Mouse (Mus musculus) forebrain, embryonic 14.5 days (tissue): ENCODE measurements around the gene Bag3. TPM values are rescaled to one million over a fixed set of nuclear protein-coding genes. Genes with fewer than 3 reads are reported as not detected.

Experiments used
- ATAC-seq: fragments of 200-750 bp; cut with Nextera tagmentation; 2 replicates; pipeline ENCODE4 v1.8.0; 2017; ENCODE audit warnings: mild to moderate bottlenecking, moderate library complexity
- DNase-seq: peaks from one replicate; pipeline ENCODE4 v3.0.0-alpha.2; 2015; ENCODE audit warnings: low spot score
- H3K27ac ChIP-seq: fragments of 300-500 bp; sonication (generic); 2 replicates; pipeline ENCODE4 v1.5.1; 2014; ENCODE audit warnings: low read depth, mild to moderate bottlenecking, control low read depth, low read length, moderate library complexity
- H3K27me3 ChIP-seq: fragments of 300-500 bp; sonication (generic); replicated peaks from 2 replicates; pipeline ENCODE4 v1.6.1; 2014; ENCODE audit warnings: low read length, control low read depth, mixed read lengths; ENCODE audit not compliant: control insufficient read depth, insufficient read depth
- H3K36me3 ChIP-seq: fragments of 300-500 bp; sonication (generic); 2 replicates; pipeline ENCODE4 v1.6.1; 2014; ENCODE audit warnings: low read length, control low read depth; ENCODE audit not compliant: control insufficient read depth, insufficient read depth
- H3K4me1 ChIP-seq: fragments of 300-500 bp; sonication (generic); 2 replicates; pipeline ENCODE4 v1.6.1; 2014; ENCODE audit warnings: antibody characterized with exemption, low read length, control low read depth; ENCODE audit not compliant: control insufficient read depth, insufficient read depth
- H3K4me2 ChIP-seq: fragments of 300-500 bp; sonication (generic); 2 replicates; pipeline ENCODE4 v1.6.1; 2014; ENCODE audit warnings: mild to moderate bottlenecking, control low read depth, low read length
- H3K4me3 ChIP-seq: fragments of 300-500 bp; sonication (generic); 2 replicates; pipeline ENCODE4 v1.5.1; 2014; ENCODE audit warnings: low read depth, low read length, control low read depth
- H3K9ac ChIP-seq: fragments of 300-500 bp; sonication (generic); 2 replicates; pipeline ENCODE4 v1.6.1; 2014; ENCODE audit warnings: mild to moderate bottlenecking, low read length, control low read depth, moderate library complexity
- H3K9me3 ChIP-seq: fragments of 300-500 bp; sonication (generic); replicated peaks from 2 replicates; pipeline ENCODE4 v1.6.1; 2016; ENCODE audit warnings: low read length, control low read depth, mixed read lengths; ENCODE audit not compliant: control insufficient read depth
- WGBS: fragments of 180-500 bp; shearing (Covaris S2); extraction: QIAGEN DNeasy Blood & Tissue Kit; methylation state at CpG from one replicate; pipeline ENCODE4 v1.1.7; 2014; 5-methylcytosine and 5-hydroxymethylcytosine counted together
- microRNA-seq: library from miRNA; unstranded; fragments of <30 nt; microRNA quantifications from one replicate; pipeline ENCODE4, GENCODE M21; 2016
- polyA plus RNA-seq: library from polyadenylated mRNA; unstranded; fragments of >200 nt; fragmentation: Nextera tagmentation; extraction: Ambion mirVana; gene quantifications from 2 replicates; pipeline ENCODE4 v1.2.1, GENCODE M21; 2014

Gene Bag3
- polyA plus RNA-seq, 1 experiment from 2014 or later = 1.4 TPM

DNA sequence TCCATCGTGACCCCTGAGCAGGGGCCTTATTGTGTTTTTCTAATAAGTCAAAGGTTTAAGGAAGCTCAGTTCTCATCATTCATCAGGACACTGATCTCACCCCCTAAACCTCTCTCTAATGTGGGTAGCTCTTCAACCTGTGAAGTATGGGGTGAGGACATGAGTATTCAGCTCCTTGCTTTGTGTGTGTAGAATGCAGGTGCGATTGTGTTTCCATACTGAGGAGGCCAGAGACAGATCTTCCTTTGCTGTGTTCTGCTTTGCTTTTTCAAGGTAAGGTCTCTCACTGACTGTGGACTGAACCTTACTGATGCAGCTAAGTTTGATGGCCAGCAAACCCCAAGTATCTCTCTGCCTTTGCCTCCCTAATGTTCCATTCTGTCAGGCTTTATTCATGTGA lies 72.9 kb downstream of the Bag3 start:
- Histone ChIP-seq H3K27ac (no peak overlapping the region), H3K27me3 (no peaks in the 10 kb centered on the region), H3K4me2 (no peak overlapping the region), H3K4me3 (no peak overlapping the region), H3K9me3 (no peaks in the 10 kb centered on the region), H3K36me3 (no peaks in the 10 kb centered on the region), H3K9ac (no peak overlapping the region), H3K4me1 (peaks cover 5% of the 10 kb centered on the region)
- no peak for DNase-seq
- no peak for ATAC-seq
- 97% methylated on average over 2 of the region's 2 CpGs for WGBS

Small RNA genes within 50 kb of the gene (microRNA-seq; reads per million reads assigned to microRNA genes)
- not detected for gene Gm24365

Other genes starting within 250 kb of the Bag3 start
- gene BC017158, start 225.4 kb upstream of the Bag3 start, polyA plus RNA-seq = 9.9 and 11.3 TPM in 2 replicates
- gene Rgs10, start 104.9 kb upstream of the Bag3 start, polyA plus RNA-seq = 21.8 and 22.5 TPM in 2 replicates
- 30.6 and 34.6 TPM in 2 replicates for gene Tial1, start 61.9 kb upstream of the Bag3 start, polyA plus RNA-seq
- 257 and 314 TPM in 2 replicates for gene Inpp5f, start 87.7 kb downstream of the Bag3 start, polyA plus RNA-seq
- 55.6 and 58.1 TPM in 2 replicates for gene Mcmbp, start 216.9 kb downstream of the Bag3 start, polyA plus RNA-seq
- 30.6 and 34.7 TPM in 2 replicates for gene Sec23ip, start 221.3 kb downstream of the Bag3 start, polyA plus RNA-seq